Mouse (Mus musculus) MEL (cell line): ENCODE measurements around the gene Tfec. TPM values are rescaled to one million over a fixed set of nuclear protein-coding genes. Genes with fewer than 3 reads are reported as not detected.

Experiments
- polyA plus RNA-seq, 2 experiments: library from polyadenylated mRNA; stranded (reverse) in 1 of 2; unstranded in 1 of 2; fragments of >175 nt in 1 of 2; fragments of >200 nt in 1 of 2; gene quantifications; 2 replicates each; pipeline versions ENCODE4 v1.2.1 to v1.2.4; 2012; ENCODE audit warnings: low replicate concordance in 2 of 2, low read depth in 1 of 2; ENCODE audit not compliant: insufficient read length in 2 of 2, insufficient read depth in 1 of 2, missing spikeins in 1 of 2
- total RNA-seq: library from RNA; depleted of rRNA; stranded (reverse); fragments of 300-350 nt; gene quantifications from 2 replicates; pipeline ENCODE4 v1.2.3, GENCODE M21; 2012; rRNA removed

Gene Tfec
- total and polyA plus RNA-seq, 3 experiments: not detected

Other genes starting within 250 kb of the Tfec start
- gene Tes, start 166.7 kb upstream of the Tfec start, total RNA-seq: not detected in 2 replicates
- gene Tes, start 166.7 kb upstream of the Tfec start, polyA plus RNA-seq: not detected